Mouse (Mus musculus) olfactory bulb, adult 2 months (tissue): ENCODE measurements around the gene Rab30.

Source experiments
- CTCF ChIP-seq: fragments of 200-500 bp; IDR thresholded peaks from 2 replicates; pipeline ENCODE4 v1.5.1; 2012; ENCODE audit warnings: low read depth, mild to moderate bottlenecking, low read length, moderate library complexity; ENCODE audit not compliant: insufficient read depth
- POLR2A ChIP-seq: fragments of 200-500 bp; IDR thresholded peaks from 2 replicates; pipeline ENCODE4 v1.6.1; 2012; ENCODE audit warnings: mild to moderate bottlenecking, low read depth, low read length, moderate library complexity; ENCODE audit not compliant: insufficient read depth

DNA sequence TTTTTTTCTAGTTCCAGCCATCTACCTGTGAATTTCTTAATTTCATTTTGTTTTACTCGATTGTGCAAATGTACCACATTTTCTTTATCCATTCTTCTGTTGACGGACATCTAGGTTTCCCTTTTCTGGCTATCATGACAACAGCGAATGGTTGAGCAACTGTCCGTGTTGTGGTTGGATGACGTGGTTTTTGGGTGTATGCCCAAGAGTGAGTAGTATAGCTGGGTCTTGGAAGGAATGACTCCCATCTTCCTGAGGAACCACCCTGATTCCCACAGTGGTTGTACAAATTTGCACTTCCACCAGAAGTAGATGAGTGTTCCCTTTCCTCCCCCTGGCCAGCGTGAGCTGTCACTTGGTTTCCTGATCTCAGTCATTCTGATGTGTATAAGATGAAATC lies 91.0 kb downstream of the Rab30 start:
- TF ChIP-seq CTCF (no peak), POLR2A (no peak)
